Comparison of ENCODE assay signal across 8 mouse cellular contexts in genomic region chr1:63446047-63446704, GRCm38 (mm10). TPM values are rescaled to one million over a fixed set of nuclear protein-coding genes. Genes with fewer than 3 reads are reported as not detected.
A peak's percentile ranks its signal among the peaks of the same experiment; 100 is the strongest.
DNase-seq lines count a peak whose midpoint lies in the region; ATAC-seq and TF ChIP-seq lines count a peak whose summit lies in the region.

No protein-coding gene starts in this region.

- peaks cover 9% of the 10 kb centered on the region for H3K27me3 ChIP-seq in liver, adult 2 months (ENCODE audit: control insufficient read depth, insufficient read depth, low read length)
- H3K27me3 ChIP-seq in embryonic facial prominence, embryonic 12.5 days = peaks cover 7% of the 10 kb centered on the region
- no peaks in the 10 kb centered on the region for H3K27me3 ChIP-seq in hindbrain, embryonic 14.5 days (ENCODE audit: control insufficient read depth, insufficient read depth, low read length)
- peaks cover 24% of the 10 kb centered on the region for H3K27me3 ChIP-seq in liver, postnatal 0 days (ENCODE audit: insufficient read depth, low read length)

- H3K4me1 ChIP-seq in liver, adult 2 months (ENCODE audit: control insufficient read depth, insufficient read depth, low read length) = no peaks in the 10 kb centered on the region
- 0 out of 2 replicates have a peak, but pooled peaks cover 2% of the 10 kb centered on the region for H3K4me1 ChIP-seq in embryonic facial prominence, embryonic 12.5 days
- peaks cover 4% of the 10 kb centered on the region; the same call in 1 of the 2 replicates for H3K4me1 ChIP-seq in hindbrain, embryonic 14.5 days (replicated peaks; ENCODE audit: control insufficient read depth, insufficient read depth, low read length)
- H3K4me1 ChIP-seq in liver, postnatal 0 days (ENCODE audit: insufficient read depth) = no peaks in the 10 kb centered on the region; the same call in 1 of the 2 replicates

- no peak for TF ChIP-seq CTCF in liver, adult 2 months (IDR thresholded peaks at IDR 0.05; ENCODE audit: low read depth, low read length)
- TF ChIP-seq CTCF in liver, postnatal 0 days (IDR thresholded peaks at IDR 0.05; ENCODE audit: low read depth) = no peak

- no peak for TF ChIP-seq POLR2A in liver, adult 2 months (IDR thresholded peaks at IDR 0.05; ENCODE audit: extremely low read depth, insufficient read depth, low read length)

- ATAC-seq in embryonic facial prominence, embryonic 12.5 days (ENCODE audit: insufficient number of reproducible peaks, insufficient read depth, low FRiP score, low TSS enrichment) = no peak
- peak; percentile 68 for ATAC-seq in hindbrain, embryonic 14.5 days (ENCODE audit: low FRiP score)
- no peak for ATAC-seq in liver, postnatal 0 days

- H3K27ac ChIP-seq in liver, adult 2 months (replicated peaks; ENCODE audit: insufficient read depth, low read depth, low read length) = peak overlapping the region; percentile 34; the same call in 1 of the 2 replicates
- peak overlapping the region; percentile 47; the same call in 1 of the 2 replicates for H3K27ac ChIP-seq in embryonic facial prominence, embryonic 12.5 days
- peak overlapping the region; percentile 82 for H3K27ac ChIP-seq in hindbrain, embryonic 14.5 days
- H3K27ac ChIP-seq in liver, postnatal 0 days (ENCODE audit: low read depth) = no peak overlapping the region

- peak overlapping the region; percentile 87 for H3K4me3 ChIP-seq in liver, adult 2 months (ENCODE audit: insufficient read depth, low read depth, low read length)
- H3K4me3 ChIP-seq in embryonic facial prominence, embryonic 12.5 days = peak overlapping the region; percentile 71
- H3K4me3 ChIP-seq in hindbrain, embryonic 14.5 days (replicated peaks; ENCODE audit: low read length) = peak overlapping the region; percentile 91
- peak overlapping the region; percentile 48 for H3K4me3 ChIP-seq in liver, postnatal 0 days (ENCODE audit: low read depth, low read length)

- no peak for DNase-seq in liver, adult 2 months (ENCODE audit: extremely low read depth, low read depth, low spot score)
- DNase-seq in liver = no peak
- peak; percentile 39 for DNase-seq in adrenal gland, postnatal 25 days
- DNase-seq in hindbrain, embryonic 14.5 days (ENCODE audit: low spot score) = peak; percentile 41
- DNase-seq in liver, postnatal 0 days = no peak
- DNase-seq in testis, postnatal 14 days (ENCODE audit: low spot score) = peak; percentile 12
- DNase-seq in spleen, postnatal 14 days (ENCODE audit: low spot score in 2 of 2) = no peak

- H3K9ac ChIP-seq in liver, adult 2 months (ENCODE audit: low read depth, low read length) = peak overlapping the region; percentile 94
- peak overlapping the region; percentile 80 for H3K9ac ChIP-seq in embryonic facial prominence, embryonic 12.5 days
- peak overlapping the region; percentile 93 for H3K9ac ChIP-seq in hindbrain, embryonic 14.5 days
- H3K9ac ChIP-seq in liver, postnatal 0 days (replicated peaks) = peak overlapping the region; percentile 59

- H3K79me2 ChIP-seq in liver, adult 2 months (ENCODE audit: control insufficient read depth, insufficient read depth, low read length) = no peaks in the 10 kb centered on the region

- no peak for TF ChIP-seq EP300 in liver, postnatal 0 days (IDR thresholded peaks at IDR 0.05; ENCODE audit: low read depth)

- WGBS in liver, adult 2 months = 3% methylated on average over 68 of the region's 68 CpGs
- WGBS in embryonic facial prominence, embryonic 12.5 days = under 1% methylated on average over 54 of the region's 68 CpGs
- WGBS in hindbrain, embryonic 14.5 days = under 1% methylated on average over 57 of the region's 68 CpGs
- WGBS in liver, postnatal 0 days (ENCODE audit: insufficient replicate concordance) = 4% methylated on average over 60 of the region's 68 CpGs

- H3K4me2 ChIP-seq in embryonic facial prominence, embryonic 12.5 days (replicated peaks) = peak overlapping the region; percentile 99
- H3K4me2 ChIP-seq in hindbrain, embryonic 14.5 days (replicated peaks) = peak overlapping the region; percentile 90
- H3K4me2 ChIP-seq in liver, postnatal 0 days (ENCODE audit: low read depth, low read length) = peak overlapping the region; percentile 64

- H3K36me3 ChIP-seq in liver, adult 2 months (ENCODE audit: control insufficient read depth, insufficient read depth, low read length) = no peaks in the 10 kb centered on the region
- H3K36me3 ChIP-seq in embryonic facial prominence, embryonic 12.5 days = no peaks in the 10 kb centered on the region
- no peaks in the 10 kb centered on the region for H3K36me3 ChIP-seq in hindbrain, embryonic 14.5 days (replicated peaks; ENCODE audit: control insufficient read depth, insufficient read depth)
- no peaks in the 10 kb centered on the region for H3K36me3 ChIP-seq in liver, postnatal 0 days (replicated peaks; ENCODE audit: insufficient read depth, low read length)

- H3K9me3 ChIP-seq in embryonic facial prominence, embryonic 12.5 days = no peaks in the 10 kb centered on the region
- H3K9me3 ChIP-seq in hindbrain, embryonic 14.5 days (ENCODE audit: control insufficient read depth, low read length) = no peaks in the 10 kb centered on the region
- no peaks in the 10 kb centered on the region for H3K9me3 ChIP-seq in liver, postnatal 0 days (ENCODE audit: low read length)

RNA-seq across cellular contexts. Expression of gene Adam23, which starts 0.5 kb away (rescaled TPM):
- total RNA-seq in liver, adult 2 months (2014; rRNA removed) = 17.3 and 25.0 TPM in 2 replicates
- 2.0 and 2.8 TPM in 2 replicates for polyA plus RNA-seq in liver, adult 2 months (2012; rRNA removed)
- 13.3 and 14.0 TPM in 2 replicates for total RNA-seq in adrenal gland, postnatal 25 days (2021)
- 10.4 and 10.7 TPM in 2 replicates for polyA plus RNA-seq in embryonic facial prominence, embryonic 12.5 days (2016; fragmentation: Nextera tagmentation; extraction: Ambion mirVana)
- polyA plus RNA-seq in hindbrain, embryonic 14.5 days (2014; fragmentation: Nextera tagmentation; extraction: Ambion mirVana) = 19.4 and 21.5 TPM in 2 replicates
- 4.5 and 6.1 TPM in 2 replicates for polyA plus RNA-seq in liver, postnatal 0 days (2015; fragmentation: Nextera tagmentation; extraction: Ambion mirVana)

Comparison
In these comparisons a context has a peak if more than half of its experiments do, and no peak if none do; other contexts are left out.
1. DNase-seq: peak in adrenal gland, postnatal 25 days (single experiment), hindbrain, embryonic 14.5 days (single experiment) and testis, postnatal 14 days (single experiment); none in liver, adult 2 months (single experiment), liver (single experiment), liver, postnatal 0 days (single experiment) and spleen, postnatal 14 days (0 of 2).
2. Peak in every context shown above with its lines, with median percentiles within 50 percentile points of each other: H3K4me3 ChIP-seq, H3K9ac ChIP-seq and H3K4me2 ChIP-seq.